Mouse (Mus musculus) spleen, adult 2 months (tissue): Measurements from ENCODE around the gene Emc9.

Source experiments
- CTCF ChIP-seq: fragments of 200-500 bp; IDR thresholded peaks from 2 replicates; pipeline ENCODE4 v1.5.1; 2011; ENCODE audit warnings: mild to moderate bottlenecking, inconsistent platforms; ENCODE audit not compliant: insufficient read depth, insufficient read length, insufficient replicate concordance; ENCODE audit errors: extremely low read depth
- POLR2A ChIP-seq: fragments of 200-500 bp; IDR thresholded peaks from 2 replicates; pipeline ENCODE4 v1.6.1; 2011; ENCODE audit warnings: low read depth, low read length, inconsistent platforms

- peak; percentile 28; the same call in 1 of the 2 replicates for TF ChIP-seq CTCF
- TF ChIP-seq POLR2A: no peak
Observed at GRCm38 (mm10) chr14:55581981-55582681, 3.0 kb downstream of the Emc9 start.
